Mouse (Mus musculus) frontal cortex, postnatal 25 days (tissue): ENCODE measurements around the gene Hacd2.

Source experiments
- DNase-seq, 2 experiments: peaks; one replicate each; pipeline ENCODE4 v3.0.0; 2022; ENCODE audit warnings: low spot score in 2 of 2

The Hacd2 gene

DNA sequence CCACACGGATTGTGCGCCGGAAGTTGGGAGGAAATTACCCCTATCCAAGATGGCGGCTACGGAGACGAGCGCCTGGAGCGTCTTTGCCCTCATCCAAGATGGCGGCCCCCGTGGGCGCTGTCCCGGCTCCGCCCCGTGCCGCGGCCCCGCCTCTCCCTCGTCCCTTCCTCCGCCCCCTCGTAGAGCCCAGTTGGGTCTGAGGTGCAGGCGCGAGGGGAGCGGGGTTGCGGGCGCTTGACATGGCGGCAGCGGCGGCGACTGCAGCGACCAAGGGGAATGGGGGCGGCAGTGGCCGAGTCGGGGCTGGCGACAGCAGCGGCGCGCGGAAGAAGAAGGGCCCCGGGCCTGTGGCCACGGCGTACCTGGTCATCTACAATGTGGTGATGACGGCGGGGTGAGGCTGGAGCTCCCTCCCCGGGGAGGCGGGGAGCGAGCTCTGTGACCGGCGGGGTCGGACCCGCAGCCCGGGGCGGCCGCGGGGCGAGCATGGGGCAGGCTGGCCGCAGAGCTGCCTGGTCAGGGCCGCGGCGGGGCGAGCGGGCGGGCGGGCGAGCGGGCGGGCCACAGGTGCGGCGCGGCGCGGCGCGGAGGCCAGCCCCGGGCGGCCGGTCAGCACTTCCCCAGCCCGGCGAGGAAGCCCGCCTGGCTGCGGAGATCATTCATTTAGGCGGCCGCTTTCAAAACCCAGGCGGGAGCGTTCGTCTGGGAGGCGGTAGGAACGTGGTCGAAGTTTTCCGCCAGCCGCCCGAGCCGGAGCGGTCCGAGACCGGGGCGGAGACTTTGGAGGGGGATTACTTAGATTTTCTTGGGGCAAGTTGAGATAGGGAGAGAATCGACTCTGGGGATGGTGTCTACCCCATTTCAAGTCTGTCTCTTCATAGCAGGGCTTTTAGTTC, at the start of gene Hacd2:
Gene Hacd2 (plus strand): TSS at position 187 of the 896 bp plus-strand sequence.
- DNase-seq: peak; percentile 85 to 90

DNA sequence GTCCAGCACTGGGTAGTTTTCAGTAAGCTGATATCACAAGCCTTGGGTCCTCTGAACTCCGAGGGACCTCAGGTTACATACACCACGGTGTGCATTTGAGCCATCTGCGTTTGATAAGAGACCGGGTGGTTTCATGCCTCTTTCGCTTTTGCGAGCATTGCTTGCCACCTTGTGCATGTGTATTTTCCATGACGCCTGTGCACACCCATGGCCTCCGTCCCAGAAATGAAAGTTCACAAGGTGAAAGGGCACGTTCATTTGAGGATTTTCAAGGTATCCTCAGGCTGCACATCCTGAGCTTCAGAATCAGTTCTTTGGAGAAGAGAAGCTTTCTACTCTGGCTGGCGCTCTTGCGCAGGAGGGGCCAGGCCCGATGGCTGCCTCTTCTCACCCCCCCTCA, 49.8 kb upstream of the Hacd2 start:
- DNase-seq: no peak

GRCm38 (mm10) chr16:34975544-34975943, 46.7 kb upstream of the Hacd2 start:
- no peak for DNase-seq

DNA sequence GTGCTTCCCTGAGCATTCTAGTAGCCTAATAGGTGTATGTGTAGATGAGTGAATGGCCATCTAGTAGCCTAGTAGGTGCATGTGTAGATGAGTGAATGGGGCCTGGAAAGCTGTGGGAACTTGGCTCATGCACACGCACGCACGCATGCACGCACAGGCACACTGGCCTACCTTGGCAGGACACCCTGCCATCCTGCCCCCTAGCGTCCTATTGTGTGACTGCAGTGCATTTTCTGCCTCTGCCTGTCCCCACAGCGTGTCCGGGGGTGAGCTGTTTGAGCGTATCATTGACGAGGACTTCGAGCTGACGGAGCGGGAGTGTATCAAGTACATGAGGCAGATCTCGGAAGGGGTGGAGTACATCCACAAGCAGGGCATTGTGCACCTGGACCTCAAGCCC, 45.6 kb upstream of the Hacd2 start:
- no peak for DNase-seq

DNA sequence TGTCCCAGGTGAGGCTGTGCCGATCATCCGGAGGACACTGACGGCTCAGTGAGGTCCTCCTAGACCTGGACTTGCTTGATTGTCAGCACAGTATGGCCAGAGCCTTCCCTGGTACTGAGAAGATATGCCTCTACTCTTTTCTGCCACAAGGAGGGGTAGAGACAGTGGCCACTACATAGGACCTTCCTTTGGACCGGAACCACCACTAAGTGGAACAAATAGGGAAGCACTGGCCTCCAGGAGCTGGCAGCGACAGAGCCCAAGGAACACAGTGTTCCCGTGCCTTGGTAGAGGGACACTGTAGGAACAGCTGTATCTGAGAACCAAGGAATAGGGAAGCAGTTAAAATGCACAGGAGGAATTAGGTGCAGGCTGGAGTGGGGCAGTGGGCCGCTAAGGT, 44.2 kb upstream of the Hacd2 start:
- no peak for DNase-seq

GRCm38 (mm10) chr16:34981009-34981408, 41.2 kb upstream of the Hacd2 start:
- no peak for DNase-seq

GRCm38 (mm10) chr16:34984203-34985030, 37.8 kb upstream of the Hacd2 start:
- no peak for DNase-seq

DNA sequence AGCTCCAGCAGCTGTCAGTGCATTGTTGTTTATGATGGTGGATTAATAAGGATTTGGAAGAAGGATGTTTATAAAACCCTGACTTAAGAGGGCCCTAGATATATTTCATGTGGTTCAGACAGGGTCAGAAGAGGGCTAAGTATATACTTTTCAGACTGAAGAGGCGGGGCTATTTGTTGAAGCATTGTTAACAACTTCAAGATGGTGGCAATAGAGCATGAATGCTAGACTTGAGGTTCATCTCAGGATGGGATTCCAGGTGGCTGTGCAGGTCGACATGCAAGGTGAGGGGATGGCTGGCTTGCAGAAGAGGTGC, 37.2 kb upstream of the Hacd2 start:
- DNase-seq: no peak

- no peak for DNase-seq
These were observed 35.9 kb upstream of the Hacd2 start for GRCm38 (mm10) chr16:34986211-34986825.

GRCm38 (mm10) chr16:34991365-34991764, 30.9 kb upstream of the Hacd2 start:
- DNase-seq: no peak

DNA sequence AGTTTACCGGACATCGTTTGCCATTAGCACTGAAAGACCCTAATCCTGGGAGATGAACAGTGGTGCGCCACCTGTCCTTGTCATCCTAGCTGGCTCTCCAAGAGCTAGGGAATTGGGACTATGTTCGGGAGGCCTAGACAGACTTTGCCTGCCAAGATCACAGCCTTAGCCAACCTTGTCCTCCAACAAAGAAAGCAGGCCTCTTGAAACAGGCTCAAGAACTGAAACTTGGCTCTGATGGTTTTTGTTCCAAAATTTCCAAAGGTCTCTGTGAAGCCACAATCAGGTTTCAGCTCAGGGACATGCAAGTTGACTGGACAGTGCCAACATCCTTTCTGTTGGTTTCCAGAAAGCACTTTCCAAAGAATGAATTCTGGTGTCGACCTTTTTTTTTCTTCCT, 29.4 kb upstream of the Hacd2 start:
- no peak for DNase-seq

DNA sequence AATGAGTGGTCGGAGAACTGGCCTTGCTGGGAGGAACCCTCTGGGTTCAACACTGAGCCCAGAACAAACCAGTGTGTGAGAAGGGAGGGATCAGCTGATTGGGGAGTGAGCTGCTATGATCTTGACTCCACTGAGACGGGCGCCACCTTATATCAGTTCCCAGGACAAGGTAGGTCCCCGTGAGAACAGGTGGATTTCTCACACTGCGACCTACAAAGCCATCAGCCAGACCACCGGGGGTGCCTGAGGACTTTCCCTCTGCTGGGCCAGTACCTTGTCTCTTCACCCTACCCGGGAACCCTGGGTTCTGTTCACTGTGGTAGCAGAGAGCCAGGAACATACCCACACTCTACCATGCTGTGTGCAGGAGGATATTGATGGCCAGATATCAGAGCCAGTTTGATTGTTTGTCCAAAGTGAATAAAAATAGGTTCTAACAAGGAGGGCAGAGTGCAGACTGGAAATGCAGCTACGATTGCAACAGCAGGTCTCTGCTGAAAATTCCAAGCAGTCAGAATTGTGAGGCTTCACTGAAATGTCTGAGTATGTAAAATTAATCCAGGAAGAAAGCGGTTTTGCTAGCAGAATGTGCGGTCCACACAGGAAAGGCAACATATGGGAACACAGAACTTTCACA, 28.4 kb upstream of the Hacd2 start:
- no peak for DNase-seq

DNA sequence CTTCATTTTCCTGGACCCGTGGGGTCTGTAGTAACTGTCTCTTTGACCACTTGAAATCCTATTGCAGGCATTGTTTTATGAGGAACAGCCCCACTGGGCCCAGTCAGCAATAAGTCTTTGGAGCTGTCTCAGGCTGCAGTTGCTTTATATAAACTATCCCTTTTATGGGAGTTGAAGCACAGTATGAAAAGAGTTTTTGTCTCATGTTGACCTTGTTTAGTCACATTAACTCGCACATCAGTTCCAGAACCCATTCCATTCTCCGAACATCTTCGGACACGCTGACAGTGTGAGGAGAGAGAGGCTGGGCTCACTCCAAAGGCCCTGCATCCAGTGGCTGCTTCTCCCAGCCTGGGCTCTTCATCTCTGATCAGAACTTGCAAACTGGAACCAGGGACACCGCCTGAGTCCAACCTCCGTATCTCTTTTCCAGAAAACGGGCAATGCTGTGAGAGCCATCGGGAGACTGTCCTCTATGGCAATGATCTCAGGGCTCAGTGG, 27.5 kb upstream of the Hacd2 start:
- DNase-seq: no peak

GRCm38 (mm10) chr16:34996133-34996532, 26.1 kb upstream of the Hacd2 start:
- peak; percentile 44 to 72 for DNase-seq

- DNase-seq: no peak
These were observed 25.2 kb upstream of the Hacd2 start for GRCm38 (mm10) chr16:34997052-34997451.

DNA sequence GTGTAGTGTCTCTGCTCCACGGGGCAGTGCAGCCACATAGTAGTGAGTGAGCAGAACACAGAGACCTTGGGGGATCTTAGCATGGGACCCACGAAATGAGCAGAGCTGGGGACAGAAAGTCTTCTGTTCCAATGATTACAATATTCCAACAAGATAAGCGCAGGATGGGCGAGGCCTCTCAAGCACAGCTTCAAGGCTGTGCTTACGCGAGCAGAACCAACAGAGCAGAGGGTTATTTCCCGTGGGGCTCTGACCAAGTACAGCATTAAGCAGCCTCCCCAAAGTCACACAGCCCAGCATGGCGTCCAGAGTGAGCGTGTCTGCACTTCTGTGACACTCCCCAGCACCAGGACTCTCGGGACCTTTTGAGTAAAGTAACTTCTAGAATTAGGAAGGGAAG, 24.7 kb upstream of the Hacd2 start:
- no peak for DNase-seq

- DNase-seq: no peak
These were observed 23.2 kb upstream of the Hacd2 start for GRCm38 (mm10) chr16:34999016-34999415.

DNA sequence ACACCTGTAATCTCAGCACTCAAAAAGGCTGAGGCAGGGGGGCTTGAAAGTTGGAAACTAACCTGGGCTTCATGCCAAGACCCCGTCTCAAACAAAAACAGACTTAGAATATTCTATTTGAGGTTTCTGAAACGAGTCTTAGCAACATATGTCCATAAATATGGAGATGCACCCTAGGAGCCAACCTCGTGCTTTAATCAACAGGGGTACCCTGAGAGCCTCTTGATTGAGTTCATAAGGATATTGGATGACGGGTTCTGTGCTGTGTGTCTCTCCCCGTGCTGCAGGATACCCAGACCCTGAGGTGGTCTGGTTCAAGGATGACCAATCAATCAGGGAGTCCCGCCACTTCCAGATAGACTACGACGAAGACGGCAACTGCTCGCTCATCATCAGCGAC, 22.2 kb upstream of the Hacd2 start:
- DNase-seq: no peak

- DNase-seq: no peak
These were observed 21.2 kb upstream of the Hacd2 start for GRCm38 (mm10) chr16:35000923-35001560.

- DNase-seq: no peak
These were observed 17.9 kb upstream of the Hacd2 start for GRCm38 (mm10) chr16:35004356-35004755.

GRCm38 (mm10) chr16:35004756-35005155, 17.5 kb upstream of the Hacd2 start:
- DNase-seq: no peak
